Mouse (Mus musculus) stomach, postnatal 0 days (tissue): Measurements from ENCODE around the gene Plb1.

Source experiments
- CTCF ChIP-seq: IDR thresholded peaks from 2 replicates; pipeline ENCODE4 v1.5.1; 2016; ENCODE audit warnings: antibody characterized with exemption, low read depth, mild to moderate bottlenecking, moderate library complexity
- EP300 ChIP-seq: optimal IDR thresholded peaks from 2 replicates; pipeline ENCODE3; 2016; ENCODE audit warnings: antibody characterized with exemption

DNA sequence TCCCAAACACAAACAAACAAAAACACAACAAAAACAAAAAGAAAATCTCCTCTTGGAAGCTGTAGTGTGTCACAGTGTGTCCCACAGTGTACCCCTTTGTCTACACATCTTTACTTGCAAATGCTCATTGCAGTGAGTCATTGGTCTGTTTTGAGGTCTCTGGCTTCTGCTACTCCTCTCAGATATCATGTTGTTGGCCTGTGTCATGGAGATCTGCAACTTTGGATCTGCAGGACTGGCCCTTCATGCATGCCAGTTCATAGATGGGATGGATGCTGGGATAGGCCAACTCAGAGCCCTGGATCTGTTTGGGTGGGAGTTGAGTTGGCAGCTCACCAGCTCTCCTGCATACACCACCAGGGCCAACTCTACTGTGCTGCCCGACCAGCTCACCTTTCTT is 176.3 kb downstream of the Plb1 start:
- TF ChIP-seq EP300 (no peak), CTCF (no peak)
